Mouse (Mus musculus): ENCODE measurements at regions not wholly inside any gene's neighbourhood (a gene's known extent, or its start where the extent isn't known, plus 50 kb on each side); places are given as distances from the start of the nearest gene placed in this dataset.

DNA sequence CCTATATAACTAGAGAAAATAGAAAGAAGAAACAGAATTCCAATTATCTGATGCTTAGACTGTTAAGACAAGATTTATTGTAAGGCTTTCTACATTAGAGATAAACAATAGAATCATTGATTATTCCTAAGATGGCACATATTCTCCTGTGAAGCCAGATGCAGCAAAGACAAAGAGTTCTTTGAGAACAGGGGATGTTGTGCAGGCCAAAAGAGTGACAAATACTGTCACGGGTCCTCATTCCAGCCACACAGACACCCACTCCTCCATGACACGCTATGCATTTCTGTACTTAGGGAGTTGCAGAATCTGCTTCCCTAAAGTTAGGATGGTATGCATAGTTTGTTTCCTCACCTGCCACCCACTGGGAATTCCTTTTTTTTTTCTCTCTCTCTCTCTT, 245.2 kb downstream of the Sv2b start:
- DNase-seq = no peak

GRCm38 (mm10) chr7:75050231-75050630, 258.8 kb downstream of the Sv2b start:
- DNase-seq = no peak

GRCm38 (mm10) chr7:75049751-75050150, 259.3 kb downstream of the Sv2b start:
- DNase-seq = no peak

DNA sequence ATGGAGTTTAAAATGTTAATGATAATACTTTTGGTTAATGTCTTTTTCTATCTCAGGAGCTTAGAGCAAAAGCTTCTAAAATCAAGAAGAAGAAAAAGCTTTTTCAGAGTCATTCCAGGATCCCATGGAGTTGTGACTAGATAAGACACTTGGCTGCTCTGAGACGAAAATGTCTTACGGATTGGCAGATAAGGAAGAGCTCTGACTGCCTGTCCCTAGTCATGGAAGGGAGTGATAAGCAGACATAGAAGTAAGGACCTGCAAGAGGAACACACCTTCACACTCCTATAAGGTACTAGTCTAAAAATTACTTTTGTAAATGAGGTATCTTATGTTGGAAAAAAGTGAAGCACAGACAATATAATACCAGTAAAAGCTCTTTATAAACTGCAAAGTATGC, 260.2 kb downstream of the Sv2b start:
- DNase-seq = no peak

DNA sequence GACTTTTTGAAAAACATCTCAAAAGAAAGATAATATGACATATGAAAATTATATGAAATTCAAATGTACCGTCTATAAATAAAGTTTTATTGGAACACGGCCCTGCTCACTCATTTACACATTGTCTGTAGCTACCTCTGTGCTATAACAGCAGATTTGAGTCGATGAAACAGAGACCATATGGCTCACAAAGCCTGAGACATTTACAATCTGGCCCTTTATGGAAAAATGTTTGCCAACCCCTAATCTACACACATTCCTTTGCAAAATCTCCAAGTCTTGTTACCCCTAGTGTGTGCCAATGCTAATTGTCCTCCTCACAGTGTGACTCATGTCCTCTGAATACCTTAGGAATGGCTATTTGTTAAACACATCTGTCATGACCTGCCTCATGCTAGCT, 261.2 kb downstream of the Sv2b start:
- DNase-seq = no peak

DNA sequence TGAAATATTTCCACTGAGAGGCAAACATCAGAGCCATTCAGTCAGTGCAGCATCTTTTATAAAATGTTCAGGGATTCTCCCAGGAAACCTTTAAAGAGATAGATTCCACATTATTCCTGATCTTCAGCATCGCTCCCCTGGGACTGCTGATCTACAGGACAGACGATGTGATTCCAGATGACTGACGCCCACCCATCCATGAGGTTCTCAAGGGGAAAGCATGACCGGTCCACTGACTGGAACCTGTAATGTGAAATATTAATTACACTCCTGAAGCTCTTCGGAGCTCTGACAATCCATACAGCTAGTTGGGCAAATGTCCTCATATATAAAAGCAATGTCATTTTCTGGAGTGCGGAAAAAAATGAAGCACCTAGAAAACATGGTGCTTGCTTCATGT, 268.2 kb downstream of the Sv2b start:
- DNase-seq = no peak

DNA sequence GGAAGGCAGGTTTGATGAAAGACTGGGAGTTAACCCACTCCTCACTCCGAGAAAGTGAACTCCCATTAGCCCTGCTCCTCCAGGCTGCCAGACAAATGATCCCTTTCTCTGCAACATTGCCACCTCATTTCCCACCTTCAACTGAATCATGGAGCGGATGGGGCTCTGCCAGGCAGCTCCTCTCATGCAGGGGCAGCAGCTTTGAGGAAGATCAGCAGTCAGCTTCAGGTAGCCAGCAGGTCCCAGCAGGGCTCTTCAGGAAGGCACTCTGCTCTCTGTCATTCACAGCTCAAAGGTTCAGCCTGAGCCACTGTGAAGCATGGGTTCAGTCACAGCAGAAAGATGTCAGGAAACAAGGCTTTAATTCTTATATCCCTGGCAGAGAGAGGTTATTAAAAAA, 282.9 kb downstream of the Sv2b start:
- DNase-seq = no peak

- DNase-seq = no peak
Observed at GRCm38 (mm10) chr7:75021966-75022365, 287.1 kb downstream of the Sv2b start.

DNA sequence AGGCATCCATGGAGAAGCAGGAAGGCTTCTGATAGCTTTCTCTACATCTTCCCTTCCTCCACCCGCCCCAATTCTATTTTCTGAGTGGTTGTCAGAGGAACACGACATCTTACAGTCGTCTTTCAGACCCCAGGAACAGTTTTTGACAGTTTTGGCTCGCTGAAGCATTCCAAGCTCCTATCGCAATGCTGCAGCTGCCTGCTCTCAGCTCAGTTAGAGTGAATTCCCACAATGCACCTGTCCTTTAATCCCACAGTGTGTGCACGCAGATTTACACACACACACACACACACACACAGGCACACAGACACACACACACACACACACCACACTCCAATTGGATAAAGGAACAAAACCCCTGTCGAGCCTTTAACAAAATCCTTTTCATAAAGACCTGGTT, 290.4 kb downstream of the Sv2b start:
- no peak for DNase-seq

DNA sequence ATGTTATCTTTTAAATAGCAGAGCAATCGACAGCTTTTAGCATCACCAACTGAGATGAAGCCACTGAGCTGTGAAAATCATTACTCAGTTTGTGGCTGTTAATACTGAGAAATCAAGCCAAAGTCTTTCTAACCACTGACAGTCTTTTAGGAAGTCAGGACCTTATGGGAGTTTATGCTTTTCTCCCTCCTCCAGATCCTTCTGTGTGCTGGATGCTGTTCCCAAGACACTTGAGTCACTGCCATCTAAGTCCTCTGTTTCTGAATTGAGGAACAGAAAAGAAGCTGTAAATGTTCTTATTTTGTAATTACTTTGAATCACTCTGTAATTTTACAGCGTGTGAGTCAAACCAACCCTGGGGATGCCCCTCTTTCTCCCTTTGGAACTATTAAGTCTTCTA, 300.6 kb downstream of the Sv2b start:
- DNase-seq = no peak

DNA sequence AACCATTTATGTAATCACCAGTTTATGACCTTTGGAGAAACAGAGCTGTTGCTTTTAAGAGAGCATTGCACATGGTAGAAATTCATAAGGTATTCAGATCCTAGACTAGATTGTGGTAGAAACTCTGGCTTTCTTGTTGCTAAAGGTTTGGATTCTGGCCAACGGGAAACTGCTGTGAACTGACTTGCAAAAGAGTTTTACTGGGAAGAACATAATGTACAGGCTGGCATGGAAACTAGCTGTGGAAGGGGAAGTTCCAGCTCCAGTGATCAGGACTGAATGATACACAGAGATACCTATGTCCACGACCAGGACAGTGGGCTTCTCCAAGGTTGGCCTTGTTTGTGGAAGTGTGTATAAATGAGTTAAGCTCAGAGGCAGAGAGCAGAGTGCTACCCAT, 318.9 kb downstream of the Sv2b start:
- DNase-seq = peak in 1 of 2 experiments; percentile 1

GRCm38 (mm10) chr7:74979479-74979878, 329.6 kb downstream of the Sv2b start:
- DNase-seq = no peak

DNA sequence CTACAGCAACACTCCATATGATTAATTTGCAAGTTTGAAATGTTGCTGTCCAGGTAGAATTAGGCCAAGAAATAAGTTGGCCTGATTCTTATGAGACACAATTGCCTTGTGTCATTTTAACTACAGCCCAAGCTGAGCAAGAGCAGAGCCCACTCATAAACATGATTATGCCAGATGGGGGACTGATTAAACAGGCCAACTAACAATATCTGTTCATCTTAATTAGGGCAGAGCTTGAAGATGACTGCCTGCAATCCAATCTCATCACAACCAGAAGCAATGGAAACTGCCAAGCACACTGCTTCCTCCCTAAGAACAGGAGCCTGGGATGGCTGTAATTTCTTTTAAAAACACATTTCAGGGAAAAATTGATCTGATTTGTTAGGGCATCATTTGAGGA, 333.1 kb downstream of the Sv2b start:
- no peak for DNase-seq

DNA sequence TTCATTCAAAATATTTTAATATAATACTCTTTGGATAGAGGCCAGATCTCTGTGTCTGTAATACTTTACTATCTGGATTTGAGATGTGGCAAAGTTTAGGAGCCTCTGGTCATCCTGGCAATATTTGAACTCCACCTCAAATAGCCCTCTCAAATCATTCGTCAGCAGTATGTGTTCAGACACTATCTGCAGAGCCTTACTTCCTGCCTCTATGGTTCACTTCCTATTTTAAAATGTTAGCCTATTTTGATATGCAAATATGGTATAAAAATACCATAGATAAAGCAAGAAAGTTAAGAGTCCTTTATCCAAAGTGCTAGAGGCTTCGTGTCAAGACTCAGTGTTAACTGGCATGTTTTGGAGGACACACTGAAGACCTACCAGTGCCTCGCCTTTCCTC, 334.6 kb downstream of the Sv2b start:
- DNase-seq = no peak

DNA sequence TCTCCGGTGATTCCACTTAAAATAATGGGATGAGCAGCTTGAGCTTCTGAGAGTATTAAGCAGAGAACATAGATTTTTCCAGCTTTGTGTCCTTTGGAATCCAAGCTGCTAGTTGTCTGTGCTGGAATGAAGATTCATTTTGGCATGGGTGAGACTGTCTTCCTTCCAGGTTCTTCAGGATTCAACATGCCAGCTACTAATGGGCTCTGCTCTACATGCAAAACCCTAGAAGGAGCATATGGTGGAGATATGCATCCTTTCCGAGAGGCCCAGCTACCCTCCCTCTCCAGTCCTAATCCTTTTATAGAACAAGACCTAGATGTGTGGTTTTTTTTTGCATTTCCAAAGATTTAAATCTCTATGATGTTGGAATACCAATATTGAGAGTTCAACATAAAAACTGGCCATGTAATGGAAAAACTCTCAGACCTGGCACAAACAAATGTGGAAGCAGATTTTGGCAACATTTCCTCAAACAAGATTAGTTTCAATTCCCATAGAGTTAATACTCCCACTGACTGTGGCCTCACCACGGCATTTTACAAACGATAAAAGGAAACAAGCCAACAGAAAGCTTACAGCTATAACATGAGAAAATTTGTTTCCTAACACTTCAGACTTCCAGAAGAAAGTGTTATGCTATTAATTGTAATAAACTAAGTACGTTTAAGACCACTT, 364.5 kb downstream of the Sv2b start:
- DNase-seq = no peak

DNA sequence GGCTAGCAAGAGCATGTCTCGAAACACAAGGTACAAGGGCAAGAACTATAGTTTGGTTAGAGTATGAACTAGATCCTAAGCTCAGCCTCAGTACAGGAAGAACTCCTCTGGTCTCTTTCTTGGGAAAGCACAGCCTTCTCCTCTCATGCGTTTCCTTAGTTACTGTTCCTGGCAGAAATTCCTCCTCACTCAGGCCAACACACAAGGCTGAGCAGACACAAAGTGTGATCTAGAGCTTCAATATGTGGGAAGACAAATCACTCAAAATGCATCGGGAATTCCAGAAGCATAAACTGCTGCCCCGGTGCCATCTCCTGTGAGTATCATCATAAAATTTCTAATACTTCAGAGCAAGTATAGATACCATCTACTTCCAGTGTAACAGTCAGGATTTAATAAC, 366.1 kb downstream of the Sv2b start:
- no peak for DNase-seq

- DNase-seq = no peak
Observed at GRCm38 (mm10) chr7:74942146-74942545, 366.9 kb downstream of the Sv2b start.

GRCm38 (mm10) chr7:74929142-74929829, 374.7 kb upstream of the Slco3a1 start:
- no peak for DNase-seq

GRCm38 (mm10) chr7:74928226-74928927, 373.8 kb upstream of the Slco3a1 start:
- DNase-seq = no peak

- DNase-seq = no peak
Observed at GRCm38 (mm10) chr7:74926729-74927128, 372.1 kb upstream of the Slco3a1 start.

DNA sequence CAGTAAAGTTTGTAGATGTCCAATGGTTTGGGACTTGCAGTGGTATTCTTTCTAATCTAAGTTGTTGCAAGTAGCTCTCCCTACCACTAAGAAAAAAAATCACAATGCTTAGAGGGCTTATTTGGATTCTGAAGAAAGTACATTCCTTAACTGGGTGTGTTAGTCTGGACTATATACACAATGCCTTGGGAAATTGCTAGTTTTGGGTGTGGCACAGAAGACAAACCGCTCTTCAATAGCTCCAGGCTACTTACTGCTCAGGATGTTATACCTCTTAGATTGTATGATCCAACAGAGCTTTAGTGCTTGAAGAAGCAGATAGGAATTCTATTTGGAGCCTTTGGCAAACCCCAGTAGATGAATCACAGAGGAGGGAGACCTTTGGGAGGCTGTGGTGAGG, 369.6 kb upstream of the Slco3a1 start:
- DNase-seq = no peak

- no peak for DNase-seq
Observed at GRCm38 (mm10) chr7:74908311-74908962, 353.9 kb upstream of the Slco3a1 start.

DNA sequence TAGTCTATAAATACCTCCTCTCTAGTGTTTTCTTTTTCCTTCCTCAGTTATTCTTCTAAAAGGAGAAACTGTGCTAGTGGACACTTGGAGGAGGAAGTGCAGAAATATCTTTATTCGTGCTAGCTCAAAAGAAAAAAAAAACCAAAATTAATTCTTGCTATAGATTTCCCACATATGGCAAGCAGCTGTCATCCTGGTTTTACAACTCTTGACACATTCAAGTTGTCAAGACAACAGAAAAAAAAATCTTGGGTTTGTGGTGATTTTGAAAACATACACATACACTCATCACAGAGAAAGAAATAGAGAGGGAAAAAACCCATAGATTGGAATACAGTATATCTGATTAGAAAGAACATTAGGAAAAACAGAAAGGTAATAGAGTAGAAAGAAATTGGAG, 352.8 kb upstream of the Slco3a1 start:
- DNase-seq = no peak

- no peak for DNase-seq
Observed at GRCm38 (mm10) chr7:74877466-74877865, 322.9 kb upstream of the Slco3a1 start.
